Mouse (Mus musculus) hindbrain, embryonic 14.5 days (tissue): ENCODE measurements around the gene Plxnb2. TPM values are rescaled to one million over a fixed set of nuclear protein-coding genes. Genes with fewer than 3 reads are reported as not detected.

ENCODE experiments used
- ATAC-seq: fragments of 200-750 bp; cut with Nextera tagmentation; 2 replicates; pipeline ENCODE4 v1.8.0; 2017; ENCODE audit warnings: moderate number of reproducible peaks, mild to moderate bottlenecking, moderate TSS enrichment, moderate library complexity; ENCODE audit not compliant: low FRiP score
- DNase-seq: peaks from one replicate; pipeline ENCODE4 v3.0.0-alpha.2; 2015; ENCODE audit warnings: low spot score
- H3K27ac ChIP-seq: fragments of 300-500 bp; sonication (generic); 2 replicates; pipeline ENCODE4 v1.5.1; 2014; ENCODE audit warnings: mild to moderate bottlenecking, moderate library complexity
- H3K27me3 ChIP-seq: fragments of 300-500 bp; sonication (generic); 2 replicates; pipeline ENCODE4 v1.6.1; 2014; ENCODE audit warnings: mild to moderate bottlenecking, low read length, mixed read lengths; ENCODE audit not compliant: control insufficient read depth, insufficient read depth
- H3K36me3 ChIP-seq: fragments of 300-500 bp; sonication (generic); replicated peaks from 2 replicates; pipeline ENCODE4 v1.6.1; 2014; ENCODE audit not compliant: control insufficient read depth, insufficient read depth
- H3K4me1 ChIP-seq: fragments of 300-500 bp; sonication (generic); replicated peaks from 2 replicates; pipeline ENCODE4 v1.6.1; 2014; ENCODE audit warnings: antibody characterized with exemption, low read length, mixed read lengths; ENCODE audit not compliant: control insufficient read depth, insufficient read depth
- H3K4me2 ChIP-seq: fragments of 300-500 bp; sonication (generic); replicated peaks from 2 replicates; pipeline ENCODE4 v1.6.1; 2014; ENCODE audit warnings: mild to moderate bottlenecking, moderate library complexity
- H3K4me3 ChIP-seq: fragments of 300-500 bp; sonication (generic); replicated peaks from 2 replicates; pipeline ENCODE4 v1.5.1; 2014; ENCODE audit warnings: mild to moderate bottlenecking, low read length
- H3K9ac ChIP-seq: fragments of 300-500 bp; sonication (generic); 2 replicates; pipeline ENCODE4 v1.6.1; 2014
- H3K9me3 ChIP-seq: fragments of 300-500 bp; sonication (generic); 2 replicates; pipeline ENCODE4 v1.6.1; 2016; ENCODE audit warnings: low read length; ENCODE audit not compliant: control insufficient read depth
- WGBS: fragments of 180-500 bp; shearing (Covaris S2); extraction: QIAGEN DNeasy Blood & Tissue Kit; methylation state at CpG from one replicate; pipeline ENCODE4 v1.1.7; 2014; 5-methylcytosine and 5-hydroxymethylcytosine counted together
- polyA plus RNA-seq: library from polyadenylated mRNA; unstranded; fragments of >200 nt; fragmentation: Nextera tagmentation; extraction: Ambion mirVana; gene quantifications from 2 replicates; pipeline ENCODE4 v1.2.1, GENCODE M21; 2014

The Plxnb2 gene
- polyA plus RNA-seq, 1 experiment from 2014 or later: 101 TPM

DNA sequence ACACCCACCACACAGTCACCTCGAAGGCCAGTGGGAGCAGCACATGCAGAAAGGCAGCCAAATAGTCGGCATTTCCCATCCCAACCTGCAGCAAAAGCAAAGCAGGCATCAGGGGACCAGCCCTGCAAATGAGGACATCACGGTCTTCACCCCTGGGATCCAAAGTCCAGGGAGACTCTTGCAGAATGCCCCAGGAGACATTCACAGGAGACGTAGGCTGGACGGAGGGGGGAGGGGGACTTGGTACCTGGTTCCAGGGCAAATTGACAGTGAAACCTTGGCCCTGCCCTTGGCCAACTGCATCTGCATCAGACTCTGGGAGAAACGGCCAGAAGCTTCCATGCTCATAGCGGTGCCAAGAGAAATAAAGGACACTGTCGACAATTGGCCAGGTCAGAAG is 54.0 kb downstream of the Plxnb2 start:
- peaks cover 29% of the 10 kb centered on the region for H3K4me1 ChIP-seq
- WGBS: 92% methylated on average over 8 of the region's 8 CpGs
- H3K4me2 ChIP-seq: no peak overlapping the region
- no peak for ATAC-seq
- no peak overlapping the region for H3K27ac ChIP-seq
- H3K4me3 ChIP-seq: no peak overlapping the region
- DNase-seq: no peak
- no peaks in the 10 kb centered on the region for H3K27me3 ChIP-seq
- no peak overlapping the region for H3K9ac ChIP-seq
- H3K36me3 ChIP-seq: peaks cover 10% of the 10 kb centered on the region; the same call in 1 of the 2 replicates
- H3K9me3 ChIP-seq: no peaks in the 10 kb centered on the region

GRCm38 (mm10) chr15:89125351-89125750 is 55.2 kb downstream of the Plxnb2 start:
- Histone ChIP-seq H3K4me3 (no peak overlapping the region), H3K4me1 (peaks cover 41% of the 10 kb centered on the region), H3K27ac (no peak overlapping the region)

GRCm38 (mm10) chr15:89124312-89124711 is 56.3 kb downstream of the Plxnb2 start:
- no peak for ATAC-seq
- 95% methylated on average over 3 of the region's 3 CpGs for WGBS
- no peak overlapping the region for H3K4me3 ChIP-seq
- peak overlapping the region; percentile 87; the same call in 1 of the 2 replicates for H3K27ac ChIP-seq
- H3K36me3 ChIP-seq: peaks cover 15% of the 10 kb centered on the region; the same call in 1 of the 2 replicates
- peaks cover 47% of the 10 kb centered on the region for H3K4me1 ChIP-seq
- H3K27me3 ChIP-seq: no peaks in the 10 kb centered on the region
- no peak for DNase-seq
- 0 out of 2 replicates have a peak overlapping the region, but pooled peaks have one; percentile 98 for H3K4me2 ChIP-seq
- H3K9me3 ChIP-seq: no peaks in the 10 kb centered on the region
- H3K9ac ChIP-seq: peak overlapping the region; percentile 71; the same call in 1 of the 2 replicates

More at GRCm38 (mm10) chr15:89125351-89125750, 55.2 kb downstream of the Plxnb2 start:
- ATAC-seq (no peak), DNase-seq (no peak)
- Histone ChIP-seq H3K9me3 (no peaks in the 10 kb centered on the region), H3K9ac (no peak overlapping the region), H3K36me3 (peaks cover 10% of the 10 kb centered on the region; the same call in 1 of the 2 replicates), H3K4me2 (no peak overlapping the region), H3K27me3 (no peaks in the 10 kb centered on the region)
- WGBS: 92% methylated on average over 9 of the region's 9 CpGs

GRCm38 (mm10) chr15:89123595-89123994 is 57.0 kb downstream of the Plxnb2 start:
- Histone ChIP-seq H3K4me2 (peak overlapping the region; percentile 98), H3K4me1 (peaks cover 42% of the 10 kb centered on the region), H3K4me3 (peak overlapping the region; percentile 86), H3K27ac (peak overlapping the region; percentile 87), H3K27me3 (no peaks in the 10 kb centered on the region), H3K9me3 (no peaks in the 10 kb centered on the region), H3K36me3 (peaks cover 19% of the 10 kb centered on the region; the same call in 1 of the 2 replicates), H3K9ac (peak overlapping the region; percentile 71)
- DNase-seq: peak; percentile 58
- peak; percentile 1; the same call in 1 of the 2 replicates for ATAC-seq
- 33% methylated on average over 11 of the region's 11 CpGs for WGBS

- Histone ChIP-seq H3K9me3 (no peaks in the 10 kb centered on the region), H3K4me1 (peaks cover 38% of the 10 kb centered on the region), H3K9ac (peak within 1 kb of the TSS; percentile 71), H3K27me3 (no peaks in the 10 kb centered on the region), H3K27ac (peak within 1 kb of the TSS; percentile 87), H3K36me3 (peaks cover 27% of the 10 kb centered on the region; the same call in 1 of the 2 replicates), H3K4me3 (peak within 1 kb of the TSS; percentile 86), H3K4me2 (peak within 1 kb of the TSS; percentile 98)
- ATAC-seq: peak; percentile 83
- WGBS: under 1% methylated on average over 47 of the region's 47 CpGs
- peak; percentile 98 for DNase-seq
These were observed 57.8 kb downstream of the Plxnb2 start, which contains the start of gene Tubgcp6 for GRCm38 (mm10) chr15:89122649-89123366. Gene Tubgcp6, minus strand, starts transcription at chr15:89123112.

DNA sequence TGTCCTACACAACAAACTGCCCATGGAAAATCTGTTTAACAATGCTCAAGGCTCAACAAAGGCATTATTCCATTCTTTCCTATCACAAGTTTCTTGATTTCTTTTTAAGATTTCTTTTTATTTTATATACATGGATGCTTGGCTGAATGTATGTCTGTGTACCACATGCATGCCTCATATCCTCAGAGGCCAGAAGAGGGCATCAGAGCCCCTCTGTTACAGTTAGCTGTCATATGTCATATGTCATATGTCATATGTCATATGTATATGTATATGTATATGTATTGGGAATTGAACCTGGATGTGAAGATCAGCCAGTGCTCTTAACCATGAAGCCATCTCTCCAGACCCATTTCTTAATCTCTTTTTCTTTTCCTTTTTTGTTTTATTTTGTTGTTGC is 62.6 kb downstream of the Plxnb2 start:
- peaks cover 25% of the 10 kb centered on the region for H3K4me1 ChIP-seq
- peaks cover 60% of the 10 kb centered on the region for H3K36me3 ChIP-seq
- H3K9ac ChIP-seq: no peak overlapping the region
- no peak overlapping the region for H3K4me2 ChIP-seq
- no peak overlapping the region for H3K27ac ChIP-seq
- DNase-seq (no peak), ATAC-seq (no peak)
- no peaks in the 10 kb centered on the region for H3K9me3 ChIP-seq
- no peaks in the 10 kb centered on the region for H3K27me3 ChIP-seq
- no peak overlapping the region for H3K4me3 ChIP-seq

- H3K4me3 ChIP-seq: no peak overlapping the region
- H3K9me3 ChIP-seq: no peaks in the 10 kb centered on the region
- 87% methylated on average over 9 of the region's 9 CpGs for WGBS
- H3K36me3 ChIP-seq: peaks cover 98% of the 10 kb centered on the region
- H3K4me2 ChIP-seq: no peak overlapping the region
- H3K27ac ChIP-seq: no peak overlapping the region
- no peak overlapping the region for H3K9ac ChIP-seq
- no peak for ATAC-seq
- no peaks in the 10 kb centered on the region for H3K4me1 ChIP-seq
- DNase-seq: no peak
- no peaks in the 10 kb centered on the region for H3K27me3 ChIP-seq
These were observed 70.4 kb downstream of the Plxnb2 start for GRCm38 (mm10) chr15:89110147-89110546.

DNA sequence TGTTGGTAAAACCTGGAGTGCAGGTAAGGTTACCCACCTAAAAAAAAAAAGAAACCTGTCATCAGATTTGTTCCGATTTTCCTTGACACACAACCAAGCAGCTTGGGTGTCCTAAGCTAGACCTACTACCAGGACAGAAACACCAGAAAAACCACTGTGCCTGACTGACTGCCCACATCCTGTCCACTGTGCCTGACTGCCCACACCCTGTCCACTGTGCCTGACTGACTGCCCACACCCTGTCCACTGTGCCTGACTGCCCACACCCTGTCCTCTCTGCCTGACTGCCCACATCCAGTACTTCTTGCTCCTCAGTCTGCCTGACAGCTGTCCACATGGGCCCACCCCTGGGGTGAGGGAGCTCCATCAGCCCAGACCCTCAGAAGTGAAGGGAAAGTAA is 73.6 kb downstream of the Plxnb2 start:
- H3K4me2 ChIP-seq: no peak overlapping the region
- H3K4me3 ChIP-seq: no peak overlapping the region
- H3K36me3 ChIP-seq: peaks cover 99% of the 10 kb centered on the region
- no peak overlapping the region for H3K27ac ChIP-seq
- H3K9ac ChIP-seq: no peak overlapping the region
- no peaks in the 10 kb centered on the region for H3K9me3 ChIP-seq
- 97% methylated on average over 1 of the region's 1 CpGs for WGBS
- ATAC-seq (no peak), DNase-seq (no peak)
- no peaks in the 10 kb centered on the region for H3K27me3 ChIP-seq
- H3K4me1 ChIP-seq: no peaks in the 10 kb centered on the region

DNA sequence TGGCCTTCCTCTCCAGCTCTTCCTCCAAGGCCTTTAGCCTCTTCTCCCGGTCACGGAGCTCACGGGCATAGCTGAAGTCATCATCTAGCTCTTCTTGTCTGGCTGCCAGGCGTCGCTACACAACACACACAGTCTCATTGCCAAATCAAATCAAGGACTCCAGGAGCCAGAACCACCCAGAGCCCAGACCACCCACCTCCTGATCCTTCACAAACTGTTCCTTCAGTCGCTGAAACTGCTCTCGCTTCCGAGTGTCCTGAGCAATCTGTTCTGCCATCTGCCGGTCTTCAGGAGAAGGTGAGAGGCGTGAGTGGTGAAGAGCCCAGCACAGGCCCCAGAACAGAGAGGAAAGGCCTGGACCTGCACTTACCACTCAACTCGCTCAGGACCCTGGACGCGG is 74.5 kb downstream of the Plxnb2 start:
- no peak for ATAC-seq
- Histone ChIP-seq H3K4me3 (no peak overlapping the region), H3K36me3 (peaks cover 99% of the 10 kb centered on the region), H3K4me1 (no peaks in the 10 kb centered on the region), H3K4me2 (no peak overlapping the region), H3K9ac (no peak overlapping the region), H3K27me3 (no peaks in the 10 kb centered on the region), H3K27ac (no peak overlapping the region), H3K9me3 (no peaks in the 10 kb centered on the region)
- WGBS: 89% methylated on average over 13 of the region's 13 CpGs
- DNase-seq: no peak
